Mouse (Mus musculus): ENCODE results near the gene Clip2. TPM values are rescaled to one million over a fixed set of nuclear protein-coding genes. Genes with fewer than 3 reads are reported as not detected.

Gene Clip2
- polyA plus RNA-seq, 1 experiment from 2014 or later = 5.8 TPM

- H3K27ac ChIP-seq (ENCODE audit: low read depth, low read length) = no peak overlapping the region
- H3K9me3 ChIP-seq (ENCODE audit: control insufficient read depth, low read length) = no peaks in the 10 kb centered on the region
- no peak overlapping the region for H3K9ac ChIP-seq (ENCODE audit: low read length)
- H3K4me1 ChIP-seq (ENCODE audit: control insufficient read depth, insufficient read depth, low read length) = peaks cover 15% of the 10 kb centered on the region
- ATAC-seq (ENCODE audit: low FRiP score) (no peak), DNase-seq (ENCODE audit: low spot score, missing footprints) (peak; percentile 77)
- no peaks in the 10 kb centered on the region for H3K27me3 ChIP-seq (ENCODE audit: control insufficient read depth, insufficient read depth, low read length)
- no peaks in the 10 kb centered on the region; the same call in 1 of the 2 replicates for H3K36me3 ChIP-seq (ENCODE audit: control insufficient read depth, insufficient read depth, low read length)
- H3K4me3 ChIP-seq (ENCODE audit: low read depth, low read length) = no peak overlapping the region
- no peak overlapping the region for H3K4me2 ChIP-seq
- WGBS = 23% methylated on average over 7 of the region's 7 CpGs
These were observed 10.6 kb downstream of the Clip2 start for GRCm38 (mm10) chr5:134541640-134542039.

- Histone ChIP-seq H3K4me2 (no peak overlapping the region), H3K9me3 (ENCODE audit: control insufficient read depth, low read length) (no peaks in the 10 kb centered on the region), H3K4me1 (ENCODE audit: control insufficient read depth, insufficient read depth, low read length) (peaks cover 14% of the 10 kb centered on the region), H3K9ac (ENCODE audit: low read length) (no peak overlapping the region), H3K4me3 (ENCODE audit: low read depth, low read length) (no peak overlapping the region), H3K27me3 (ENCODE audit: control insufficient read depth, insufficient read depth, low read length) (no peaks in the 10 kb centered on the region), H3K36me3 (ENCODE audit: control insufficient read depth, insufficient read depth, low read length) (no peaks in the 10 kb centered on the region; the same call in 1 of the 2 replicates), H3K27ac (ENCODE audit: low read depth, low read length) (no peak overlapping the region; the same call in 1 of the 2 replicates)
- 81% methylated on average over 6 of the region's 6 CpGs for WGBS
- DNase-seq (ENCODE audit: low spot score, missing footprints) (peak; percentile 31), ATAC-seq (ENCODE audit: low FRiP score) (no peak)
These were observed 11.4 kb downstream of the Clip2 start for GRCm38 (mm10) chr5:134540881-134541280.

GRCm38 (mm10) chr5:134539891-134540290 is 12.3 kb downstream of the Clip2 start:
- peak; percentile 84 for DNase-seq (ENCODE audit: low spot score, missing footprints)
- Histone ChIP-seq H3K4me2 (no peak overlapping the region), H3K4me3 (ENCODE audit: low read depth, low read length) (no peak overlapping the region), H3K9me3 (ENCODE audit: control insufficient read depth, low read length) (no peaks in the 10 kb centered on the region), H3K27me3 (ENCODE audit: control insufficient read depth, insufficient read depth, low read length) (no peaks in the 10 kb centered on the region), H3K27ac (ENCODE audit: low read depth, low read length) (peak overlapping the region; percentile 35; the same call in 1 of the 2 replicates), H3K9ac (ENCODE audit: low read length) (no peak overlapping the region), H3K36me3 (ENCODE audit: control insufficient read depth, insufficient read depth, low read length) (peaks cover 2% of the 10 kb centered on the region; the same call in 1 of the 2 replicates), H3K4me1 (ENCODE audit: control insufficient read depth, insufficient read depth, low read length) (peaks cover 14% of the 10 kb centered on the region)
- 7% methylated on average over 3 of the region's 3 CpGs for WGBS
- ATAC-seq (ENCODE audit: low FRiP score) = peak; percentile 62; the same call in 1 of the 2 replicates

GRCm38 (mm10) chr5:134536036-134536435 is 16.2 kb downstream of the Clip2 start:
- Histone ChIP-seq H3K4me3 (ENCODE audit: low read depth, low read length) (no peak overlapping the region), H3K9ac (ENCODE audit: low read length) (no peak overlapping the region), H3K4me1 (ENCODE audit: control insufficient read depth, insufficient read depth, low read length) (peaks cover 8% of the 10 kb centered on the region; the same call in 1 of the 2 replicates), H3K36me3 (ENCODE audit: control insufficient read depth, insufficient read depth, low read length) (peaks cover 8% of the 10 kb centered on the region; the same call in 1 of the 2 replicates), H3K4me2 (no peak overlapping the region), H3K27me3 (ENCODE audit: control insufficient read depth, insufficient read depth, low read length) (no peaks in the 10 kb centered on the region), H3K27ac (ENCODE audit: low read depth, low read length) (no peak overlapping the region), H3K9me3 (ENCODE audit: control insufficient read depth, low read length) (no peaks in the 10 kb centered on the region)
- WGBS = 97% methylated on average over 5 of the region's 6 CpGs
- peak; percentile 47 for DNase-seq (ENCODE audit: low spot score, missing footprints)
- no peak for ATAC-seq (ENCODE audit: low FRiP score)

GRCm38 (mm10) chr5:134532417-134532816 is 19.8 kb downstream of the Clip2 start:
- no peak overlapping the region for H3K9ac ChIP-seq (ENCODE audit: low read length)
- DNase-seq (ENCODE audit: low spot score, missing footprints) (peak; percentile 49), ATAC-seq (ENCODE audit: low FRiP score) (no peak)
- no peaks in the 10 kb centered on the region for H3K9me3 ChIP-seq (ENCODE audit: control insufficient read depth, low read length)
- H3K4me2 ChIP-seq = no peak overlapping the region
- H3K4me3 ChIP-seq (ENCODE audit: low read depth, low read length) = no peak overlapping the region
- 94% methylated on average over 6 of the region's 6 CpGs for WGBS
- peaks cover 7% of the 10 kb centered on the region for H3K4me1 ChIP-seq (ENCODE audit: control insufficient read depth, insufficient read depth, low read length)
- peaks cover 8% of the 10 kb centered on the region; the same call in 1 of the 2 replicates for H3K36me3 ChIP-seq (ENCODE audit: control insufficient read depth, insufficient read depth, low read length)
- H3K27me3 ChIP-seq (ENCODE audit: control insufficient read depth, insufficient read depth, low read length) = no peaks in the 10 kb centered on the region
- no peak overlapping the region for H3K27ac ChIP-seq (ENCODE audit: low read depth, low read length)

- no peak overlapping the region for H3K27ac ChIP-seq (ENCODE audit: low read depth, low read length)
- no peak overlapping the region for H3K9ac ChIP-seq (ENCODE audit: low read length)
- H3K4me3 ChIP-seq (ENCODE audit: low read depth, low read length) = no peak overlapping the region
- no peak overlapping the region for H3K4me2 ChIP-seq
- DNase-seq (ENCODE audit: low spot score, missing footprints) (no peak), ATAC-seq (ENCODE audit: low FRiP score) (no peak)
- no peaks in the 10 kb centered on the region for H3K9me3 ChIP-seq (ENCODE audit: control insufficient read depth, low read length)
- 93% methylated on average over 9 of the region's 9 CpGs for WGBS
- H3K36me3 ChIP-seq (ENCODE audit: control insufficient read depth, insufficient read depth, low read length) = peaks cover 8% of the 10 kb centered on the region; the same call in 1 of the 2 replicates
- H3K4me1 ChIP-seq (ENCODE audit: control insufficient read depth, insufficient read depth, low read length) = peaks cover 7% of the 10 kb centered on the region
- H3K27me3 ChIP-seq (ENCODE audit: control insufficient read depth, insufficient read depth, low read length) = no peaks in the 10 kb centered on the region
These were observed 20.6 kb downstream of the Clip2 start for GRCm38 (mm10) chr5:134531585-134531984.

GRCm38 (mm10) chr5:134530830-134531229 is 21.4 kb downstream of the Clip2 start:
- peaks cover 8% of the 10 kb centered on the region; the same call in 1 of the 2 replicates for H3K36me3 ChIP-seq (ENCODE audit: control insufficient read depth, insufficient read depth, low read length)
- 77% methylated on average over 7 of the region's 7 CpGs for WGBS
- no peaks in the 10 kb centered on the region for H3K9me3 ChIP-seq (ENCODE audit: control insufficient read depth, low read length)
- no peak overlapping the region for H3K4me2 ChIP-seq
- H3K27ac ChIP-seq (ENCODE audit: low read depth, low read length) = no peak overlapping the region
- no peak overlapping the region for H3K9ac ChIP-seq (ENCODE audit: low read length)
- DNase-seq (ENCODE audit: low spot score, missing footprints) (peak; percentile 54), ATAC-seq (ENCODE audit: low FRiP score) (no peak)
- H3K4me1 ChIP-seq (ENCODE audit: control insufficient read depth, insufficient read depth, low read length) = peaks cover 7% of the 10 kb centered on the region
- no peak overlapping the region for H3K4me3 ChIP-seq (ENCODE audit: low read depth, low read length)
- H3K27me3 ChIP-seq (ENCODE audit: control insufficient read depth, insufficient read depth, low read length) = no peaks in the 10 kb centered on the region

GRCm38 (mm10) chr5:134528488-134528887 is 23.7 kb downstream of the Clip2 start:
- no peak overlapping the region for H3K27ac ChIP-seq (ENCODE audit: low read depth, low read length)

GRCm38 (mm10) chr5:134525971-134526711 is 26.1 kb downstream of the Clip2 start:
- Histone ChIP-seq H3K4me1 (ENCODE audit: control insufficient read depth, insufficient read depth, low read length) (peaks cover 7% of the 10 kb centered on the region), H3K4me2 (no peak overlapping the region), H3K9me3 (ENCODE audit: control insufficient read depth, low read length) (no peaks in the 10 kb centered on the region), H3K27ac (ENCODE audit: low read depth, low read length) (no peak overlapping the region), H3K9ac (ENCODE audit: low read length) (no peak overlapping the region), H3K4me3 (ENCODE audit: low read depth, low read length) (no peak overlapping the region), H3K27me3 (ENCODE audit: control insufficient read depth, insufficient read depth, low read length) (no peaks in the 10 kb centered on the region), H3K36me3 (ENCODE audit: control insufficient read depth, insufficient read depth, low read length) (peaks cover 4% of the 10 kb centered on the region; the same call in 1 of the 2 replicates)
- DNase-seq (ENCODE audit: low spot score, missing footprints) (peak; percentile 66), ATAC-seq (ENCODE audit: low FRiP score) (no peak)
- 94% methylated on average over 15 of the region's 15 CpGs for WGBS

More at GRCm38 (mm10) chr5:134528488-134528887, 23.7 kb downstream of the Clip2 start:
- peaks cover 7% of the 10 kb centered on the region for H3K4me1 ChIP-seq (ENCODE audit: control insufficient read depth, insufficient read depth, low read length)
- WGBS = 22% methylated on average over 9 of the region's 9 CpGs
- no peaks in the 10 kb centered on the region for H3K9me3 ChIP-seq (ENCODE audit: control insufficient read depth, low read length)
- no peak overlapping the region for H3K4me2 ChIP-seq
- no peak for DNase-seq (ENCODE audit: low spot score, missing footprints)
- peaks cover 5% of the 10 kb centered on the region; the same call in 1 of the 2 replicates for H3K36me3 ChIP-seq (ENCODE audit: control insufficient read depth, insufficient read depth, low read length)
- H3K4me3 ChIP-seq (ENCODE audit: low read depth, low read length) = no peak overlapping the region
- H3K27me3 ChIP-seq (ENCODE audit: control insufficient read depth, insufficient read depth, low read length) = no peaks in the 10 kb centered on the region
- ATAC-seq (ENCODE audit: low FRiP score) = no peak
- H3K9ac ChIP-seq (ENCODE audit: low read length) = no peak overlapping the region

Measured in midbrain, embryonic 11.5 days (tissue).